Mouse (Mus musculus): ENCODE data around the gene Top2a.

Top2a gene

GRCm38 (mm10) chr11:98949958-98950460 is 74.0 kb downstream of the Top2a start:
- no peak for DNase-seq (ENCODE audit: extremely low read depth, low read depth)

DNA sequence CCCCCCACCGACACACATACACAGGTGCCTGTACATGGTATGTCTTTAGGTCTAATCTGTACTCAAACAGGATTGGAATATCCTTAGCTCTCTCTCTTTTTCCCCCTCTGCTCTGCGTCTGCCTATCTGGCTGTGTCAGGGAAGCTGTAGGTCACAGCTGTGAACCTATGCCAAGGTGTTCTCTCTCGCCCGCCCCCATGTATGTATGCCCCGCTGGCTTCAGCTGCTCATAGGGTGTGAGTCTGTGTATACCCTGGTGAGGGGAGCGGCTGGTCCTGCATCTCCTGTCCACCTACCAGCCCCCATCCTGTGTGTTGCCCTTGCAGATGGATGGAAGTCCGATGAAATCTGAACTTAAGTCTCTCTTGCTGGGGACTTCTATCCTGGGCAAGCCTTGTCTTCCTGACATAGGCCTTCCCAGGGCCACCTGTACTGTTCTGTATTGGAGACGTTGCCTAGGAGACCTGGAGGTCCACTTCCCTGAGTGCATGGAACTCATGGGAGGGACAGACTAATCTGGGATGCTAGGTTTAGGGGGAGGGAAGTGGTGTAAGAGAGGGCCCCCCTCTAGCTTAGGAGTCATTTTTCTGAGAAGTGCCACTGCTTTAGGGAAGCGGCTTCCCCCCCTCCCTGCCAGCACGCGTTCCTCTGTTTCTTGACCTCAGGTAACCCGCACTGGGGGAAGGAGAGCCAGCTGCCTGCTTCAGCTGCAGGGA is 74.6 kb downstream of the Top2a start:
- no peak for DNase-seq (ENCODE audit: extremely low read depth, low read depth)

GRCm38 (mm10) chr11:98947969-98948569 is 75.9 kb downstream of the Top2a start:
- peak; percentile 51 for DNase-seq (ENCODE audit: extremely low read depth, low read depth)

- DNase-seq (ENCODE audit: extremely low read depth, low read depth), result no peak
These were observed 78.4 kb downstream of the Top2a start for GRCm38 (mm10) chr11:98945605-98945977.

- DNase-seq (ENCODE audit: extremely low read depth, low read depth), result no peak
These were observed 78.9 kb downstream of the Top2a start for GRCm38 (mm10) chr11:98944897-98945604.

DNA sequence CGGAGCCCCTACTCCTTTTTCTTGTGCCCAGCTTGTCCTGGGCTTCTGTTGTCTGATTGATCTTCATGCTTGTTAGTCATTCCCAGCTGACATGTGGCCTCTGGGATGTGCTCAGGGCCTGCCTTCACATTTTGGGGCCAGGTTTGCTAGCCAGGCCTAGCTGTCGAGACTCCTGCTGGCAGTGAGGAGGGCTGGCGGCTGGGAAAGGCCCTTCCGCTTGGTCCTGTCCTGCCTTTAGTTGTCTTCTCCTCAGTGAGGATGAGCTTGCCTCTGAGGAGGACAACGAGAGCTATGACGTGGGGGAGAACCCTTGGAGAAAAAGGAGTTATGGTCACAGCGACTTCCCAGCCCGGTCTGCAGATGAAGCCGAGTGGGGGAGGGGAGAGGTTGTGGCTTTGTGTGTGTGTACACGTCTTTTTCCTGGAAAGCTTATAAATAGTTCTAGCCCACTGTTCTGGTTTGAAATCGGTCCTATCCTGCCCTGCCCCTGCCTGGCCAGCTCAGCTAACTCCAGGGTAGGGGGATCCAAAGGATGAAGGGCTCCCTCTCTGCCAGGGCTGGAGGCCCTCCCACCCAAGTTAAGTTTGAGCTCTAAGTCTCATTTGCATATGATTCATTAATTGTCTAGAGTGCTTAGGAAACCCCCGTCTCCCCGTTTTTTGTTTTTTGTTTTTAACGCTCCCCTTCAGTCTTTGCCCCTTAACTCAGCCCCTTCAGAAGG is 80.1 kb downstream of the Top2a start:
- no peak for DNase-seq (ENCODE audit: extremely low read depth, low read depth)
